Mouse (Mus musculus): ENCODE measurements around the gene Elfn2.

DNA sequence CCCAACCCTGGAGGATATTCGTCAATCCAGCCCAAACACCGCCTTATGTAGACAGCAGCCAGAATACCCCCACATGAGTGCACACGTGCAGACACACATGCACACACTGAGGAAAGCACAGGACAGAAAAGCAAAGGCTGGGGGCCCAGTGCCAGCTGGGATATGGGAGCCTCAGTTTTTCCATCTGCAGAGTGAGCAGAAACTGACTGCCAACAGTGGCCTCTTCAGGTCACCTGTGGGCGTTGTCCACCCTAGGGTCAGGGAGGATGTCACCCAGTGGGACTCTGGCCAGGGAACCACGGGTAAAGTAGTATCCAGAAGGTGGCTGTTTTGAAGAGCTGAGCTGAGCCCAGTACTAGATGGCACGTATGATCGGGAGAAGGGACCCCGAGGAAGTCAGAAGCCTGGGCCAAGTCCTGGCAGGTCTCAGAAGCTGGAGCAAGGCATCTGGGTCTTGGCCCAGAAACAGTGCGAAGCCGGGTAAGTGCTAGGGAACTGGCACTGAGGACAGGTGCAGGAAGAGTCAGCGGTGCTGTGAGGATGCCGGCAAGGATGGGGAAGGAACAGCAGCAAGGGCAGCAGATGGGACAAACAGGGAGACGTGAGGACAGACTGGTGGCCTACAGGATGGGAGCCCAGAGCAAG lies 20.0 kb downstream of the Elfn2 start:
- no peak for TF ChIP-seq CTCF (IDR thresholded peaks at IDR 0.05; ENCODE audit: borderline replicate concordance, insufficient read depth, low read depth, low read length)
- TF ChIP-seq POLR2A (IDR thresholded peaks at IDR 0.05; ENCODE audit: borderline replicate concordance, insufficient read depth, low read length): no peak
